Comparison of ENCODE assay signal across 8 mouse cellular contexts in the genomic region with DNA sequence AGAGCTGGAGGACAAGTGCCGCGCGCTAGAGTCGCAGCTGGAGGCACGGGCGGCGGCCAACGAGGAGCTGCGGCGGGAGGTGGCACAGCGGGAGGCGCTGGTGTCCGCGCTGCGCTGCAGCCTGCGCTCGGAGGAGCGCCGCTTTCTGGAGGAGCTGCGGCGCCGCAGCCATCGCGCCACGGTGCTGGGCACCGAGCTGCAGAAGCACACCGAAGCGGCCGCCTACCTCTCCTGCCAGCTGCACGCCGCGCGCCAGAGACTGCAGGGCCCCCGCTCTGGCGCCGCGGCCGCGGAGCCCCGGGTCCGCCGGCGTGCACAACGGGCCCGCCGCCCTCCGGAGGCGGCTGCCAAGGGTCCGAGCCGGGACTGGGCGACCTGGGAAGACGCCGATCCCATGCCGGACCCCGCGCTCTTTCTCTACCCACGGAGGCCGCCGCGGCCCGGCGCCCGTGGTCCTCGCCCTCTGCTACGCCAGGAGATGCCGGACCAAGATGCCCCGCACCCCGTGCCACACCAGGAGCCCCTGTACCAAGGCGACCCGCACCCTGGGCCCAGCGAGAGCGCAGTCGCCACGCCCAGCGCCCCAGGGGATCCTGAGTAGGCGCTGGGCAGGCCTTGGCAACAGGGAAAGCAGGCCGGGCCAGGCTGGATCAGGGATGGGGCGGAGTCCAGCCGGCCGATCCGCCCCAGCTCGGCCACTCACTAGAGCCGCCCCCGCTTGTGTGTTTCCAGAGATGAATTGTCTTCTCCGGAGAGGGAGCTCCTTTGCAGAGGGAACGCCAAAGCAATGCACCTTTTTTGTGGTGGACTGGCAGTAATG. TPM values are rescaled to one million over a fixed set of nuclear protein-coding genes. Genes with fewer than 3 reads are reported as not detected.
DNase-seq lines count a peak whose midpoint lies in the region; ATAC-seq and TF ChIP-seq lines count a peak whose summit lies in the region.

No protein-coding gene starts in this region.

- ATAC-seq in hindbrain, embryonic 12.5 days (ENCODE audit: low FRiP score), result peak; percentile 88

- peak; percentile 75 for DNase-seq in WW6 (ENCODE audit: low read depth, low spot score)
- DNase-seq in cerebellum, postnatal 10 days, result peak; percentile 85 to 86
- DNase-seq in frontal cortex, postnatal 14 days (ENCODE audit: low spot score in 2 of 2), result peak; percentile 35 to 56
- DNase-seq in left cerebral cortex, adult 2 months (ENCODE audit: extremely low spot score in 1 of 2, low spot score in 2 of 2), result peak; percentile 78 to 82
- peak; percentile 79 for DNase-seq in right cerebral cortex, postnatal 10 days (ENCODE audit: low spot score in 2 of 2)
- peak; percentile 72 for DNase-seq in urinary bladder, postnatal 25 days (ENCODE audit: low spot score)

- peak overlapping the region; percentile 61 for H3K4me3 ChIP-seq in hindbrain, embryonic 12.5 days
- H3K4me3 ChIP-seq in left cerebral cortex, adult 2 months, result peak overlapping the region; percentile 60
- peak overlapping the region; percentile 26 for H3K4me3 ChIP-seq in macrophage (ENCODE audit: inconsistent target)

- peak overlapping the region; percentile 85 for H3K4me2 ChIP-seq in hindbrain, embryonic 12.5 days (replicated peaks)

- H3K27ac ChIP-seq in hindbrain, embryonic 12.5 days, result peak overlapping the region; percentile 90
- H3K27ac ChIP-seq in left cerebral cortex, adult 2 months, result peak overlapping the region; percentile 90
- H3K27ac ChIP-seq in macrophage, result peak overlapping the region; percentile 56

- under 1% methylated on average over 84 of the region's 86 CpGs for WGBS in hindbrain, embryonic 12.5 days
- under 1% methylated on average over 71 of the region's 86 CpGs for whole genome bisulfite sequencing in macrophage (ENCODE audit: missing documents)

- peak; percentile 48 for TF ChIP-seq CTCF in left cerebral cortex, adult 2 months (IDR thresholded peaks at IDR 0.05)

- peaks cover 15% of the 10 kb centered on the region for H3K4me1 ChIP-seq in hindbrain, embryonic 12.5 days

- no peaks in the 10 kb centered on the region for H3K36me3 ChIP-seq in hindbrain, embryonic 12.5 days
- no peaks in the 10 kb centered on the region for H3K36me3 ChIP-seq in macrophage (ENCODE audit: inconsistent target)

- peak overlapping the region; percentile 90 for H3K9ac ChIP-seq in hindbrain, embryonic 12.5 days

- intact Hi-C loops in left cerebral cortex, adult 2 months (cut with DNase I), result loop anchor here (1.0 to 5.0 kb wide), 3 partner anchors 11 to 194 kb away; a partner anchor contains a TSS

- H3K79me2 ChIP-seq in macrophage (ENCODE audit: inconsistent target), result no peaks in the 10 kb centered on the region

- no peaks in the 10 kb centered on the region for H3K9me3 ChIP-seq in hindbrain, embryonic 12.5 days (replicated peaks)

- peaks cover 18% of the 10 kb centered on the region for H3K27me3 ChIP-seq in hindbrain, embryonic 12.5 days

RNA-seq across cellular contexts. Expression of a gene that starts 11.1 kb away (rescaled TPM):
- 21.3 and 22.1 TPM in 2 replicates for polyA plus RNA-seq in hindbrain, embryonic 12.5 days (2016; fragmentation: Nextera tagmentation; extraction: Ambion mirVana)
- total RNA-seq in left cerebral cortex, adult 2 months (2021), result 10 to 100 TPM; 64.1 to 65.9 TPM
- total RNA-seq in macrophage (2018; cell fraction: chromatin; rRNA removed), result 100 to 1,000 TPM in 2 of 26 experiments, 10 to 100 TPM in 24; 15.5 to 109 (median 53.9) TPM
- 10 to 100 TPM; 17.7 to 36.8 (median 27.9) TPM for total RNA-seq in macrophage (2018; cell fraction: cytosol; rRNA removed)
- 10 to 100 TPM; 17.6 to 92.7 (median 33.5) TPM for total RNA-seq in macrophage (2018; cell fraction: nucleus; rRNA removed)
- 22.2 to 42.3 TPM (median 23.6 TPM) in 3 replicates for polyA plus RNA-seq in macrophage (2018)

RNA-seq across cellular contexts. Expression of a gene that starts 18.8 kb away (rescaled TPM):
- 2.8 and 3.2 TPM in 2 replicates for polyA plus RNA-seq in hindbrain, embryonic 12.5 days (2016; fragmentation: Nextera tagmentation; extraction: Ambion mirVana)
- 10 to 100 TPM; 29.8 to 31.7 TPM for total RNA-seq in left cerebral cortex, adult 2 months (2021)
- 1 to 10 TPM in 4 of 26 experiments, under 1 TPM in 7, not detected in 15; 0.16 to 2.1 (median 0.87) TPM for total RNA-seq in macrophage (2018; cell fraction: chromatin; rRNA removed)
- total RNA-seq in macrophage (2018; cell fraction: cytosol; rRNA removed), result under 1 TPM in 25 of 26 experiments, not detected in 1; 0.03 to 0.24 (median 0.06) TPM
- 1 to 10 TPM in 2 of 26 experiments, under 1 TPM in 12, not detected in 12; 0.11 to 2.4 (median 0.45) TPM for total RNA-seq in macrophage (2018; cell fraction: nucleus; rRNA removed)
- polyA plus RNA-seq in macrophage (2018), result 0.13 to 0.20 TPM in 2 of 3 replicates, not detected in the other

RNA-seq across cellular contexts. Expression of a gene that starts 27.5 kb away (rescaled TPM):
- polyA plus RNA-seq in hindbrain, embryonic 12.5 days (2016; fragmentation: Nextera tagmentation; extraction: Ambion mirVana), result 7.8 and 8.1 TPM in 2 replicates
- 100 to 1,000 TPM; 186 to 188 TPM for total RNA-seq in left cerebral cortex, adult 2 months (2021)
- total RNA-seq in macrophage (2018; cell fraction: chromatin; rRNA removed), result 1 to 10 TPM in 15 of 26 experiments, under 1 TPM in 11; 0.12 to 3.0 (median 1.2) TPM
- total RNA-seq in macrophage (2018; cell fraction: cytosol; rRNA removed), result 1 to 10 TPM in 5 of 26 experiments, under 1 TPM in 21; 0.31 to 1.5 (median 0.73) TPM
- total RNA-seq in macrophage (2018; cell fraction: nucleus; rRNA removed), result 1 to 10 TPM in 14 of 26 experiments, under 1 TPM in 12; 0.40 to 2.4 (median 1.1) TPM
- polyA plus RNA-seq in macrophage (2018), result 0.27 to 0.59 TPM (median 0.37 TPM) in 3 replicates

Comparison
In these comparisons a context has a peak if more than half of its experiments do, and no peak if none do; other contexts are left out.
1. Peak in every context shown above with its lines: DNase-seq, ATAC-seq, H3K4me3 ChIP-seq and H3K27ac ChIP-seq.